Mouse (Mus musculus) CH12.LX (cell line): Measurements from ENCODE around the gene Ly6c2.

Experiments
- MAZ ChIP-seq: IDR thresholded peaks from 2 replicates; pipeline ENCODE4 v1.6.1; 2012; ENCODE audit warnings: low read depth, mild to moderate bottlenecking, inconsistent platforms, low read length, improper control_type of control experiment, moderate library complexity
- TCF12 ChIP-seq: IDR thresholded peaks from 2 replicates; pipeline ENCODE4 v1.6.1; 2014; ENCODE audit warnings: low read depth, mild to moderate bottlenecking, inconsistent platforms, low read length, improper control_type of control experiment

DNA sequence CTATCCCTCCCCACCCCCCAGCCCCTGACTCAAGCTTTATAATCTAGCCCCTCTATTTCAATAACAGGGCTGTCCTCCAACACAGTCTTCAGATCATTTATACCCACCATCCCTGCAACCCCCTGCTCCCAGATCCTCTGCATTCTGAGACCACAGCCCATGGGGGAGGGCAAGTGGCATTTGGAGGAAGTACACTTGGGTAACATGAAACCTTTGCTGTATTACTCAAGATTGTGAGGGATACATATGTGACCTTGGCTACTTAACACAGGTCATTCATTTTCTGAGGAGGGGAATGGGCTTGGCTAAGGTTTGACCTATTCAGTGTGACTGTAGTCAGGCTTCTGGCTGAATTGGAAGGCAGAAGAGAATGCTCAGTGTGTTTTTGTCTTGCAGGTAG is 41.3 kb upstream of the Ly6c2 start:
- TF ChIP-seq TCF12 (no peak), MAZ (no peak)
